Mouse (Mus musculus) olfactory bulb, adult 2 months (tissue): ENCODE measurements around the gene Clptm1.

Experiments
- CTCF ChIP-seq: fragments of 200-500 bp; IDR thresholded peaks from 2 replicates; pipeline ENCODE4 v1.5.1; 2012; ENCODE audit warnings: low read depth, mild to moderate bottlenecking, low read length, moderate library complexity; ENCODE audit not compliant: insufficient read depth
- POLR2A ChIP-seq: fragments of 200-500 bp; IDR thresholded peaks from 2 replicates; pipeline ENCODE4 v1.6.1; 2012; ENCODE audit warnings: mild to moderate bottlenecking, low read depth, low read length, moderate library complexity; ENCODE audit not compliant: insufficient read depth

DNA sequence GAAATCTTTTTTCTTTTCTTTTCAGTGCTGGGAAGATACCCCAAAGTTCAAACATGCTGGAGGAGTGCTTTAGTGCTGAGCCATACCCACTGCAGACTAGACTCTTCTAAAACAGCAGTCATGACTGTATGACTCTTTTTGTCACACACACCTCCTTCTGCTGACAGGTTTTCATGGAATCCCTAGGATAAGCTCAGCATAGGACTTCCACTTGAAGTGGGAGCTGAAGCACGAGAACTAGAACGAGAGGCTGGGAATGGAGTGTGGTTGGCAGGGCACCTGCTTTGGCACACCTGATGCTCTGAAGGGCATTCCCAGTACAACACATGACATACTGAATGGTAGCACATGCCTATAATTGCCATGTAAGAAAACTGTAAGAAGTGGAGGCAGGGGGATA, 12.2 kb downstream of the Clptm1 start:
- TF ChIP-seq POLR2A (no peak), CTCF (no peak)
